Mouse (Mus musculus): ENCODE results near the gene Flvcr1. TPM values are rescaled to one million over a fixed set of nuclear protein-coding genes. Genes with fewer than 3 reads are reported as not detected.

Flvcr1 gene
- total RNA-seq, 2 experiments from 2014 or later = 15.3 to 15.8 TPM

GRCm38 (mm10) chr1:190989437-190990082, 36.4 kb downstream of the Flvcr1 start:
- DNase-seq (ENCODE audit: low spot score in 2 of 2) = no peak

- no peak for DNase-seq (ENCODE audit: low spot score in 2 of 2)
These were observed 44.5 kb downstream of the Flvcr1 start for GRCm38 (mm10) chr1:190981412-190981811.

GRCm38 (mm10) chr1:190980470-190980869, 45.5 kb downstream of the Flvcr1 start:
- no peak for DNase-seq (ENCODE audit: low spot score in 2 of 2)

GRCm38 (mm10) chr1:190979100-190979563, 46.8 kb downstream of the Flvcr1 start, which contains the start of gene Vash2:
Gene Vash2 (minus strand): TSS chr1:190979296.
- DNase-seq (ENCODE audit: low spot score in 2 of 2) = peak; percentile 40 to 61

GRCm38 (mm10) chr1:190978511-190979073, 47.4 kb downstream of the Flvcr1 start:
- no peak for DNase-seq (ENCODE audit: low spot score in 2 of 2)

- no peak for DNase-seq (ENCODE audit: low spot score in 2 of 2)
These were observed 48.0 kb downstream of the Flvcr1 start for GRCm38 (mm10) chr1:190978001-190978400.

GRCm38 (mm10) chr1:190976887-190977573, 48.9 kb downstream of the Flvcr1 start:
- DNase-seq (ENCODE audit: low spot score in 2 of 2) = no peak

GRCm38 (mm10) chr1:190974833-190975232, 51.1 kb downstream of the Flvcr1 start:
- no peak for DNase-seq (ENCODE audit: low spot score in 2 of 2)

- no peak for DNase-seq (ENCODE audit: low spot score in 2 of 2)
These were observed 51.8 kb downstream of the Flvcr1 start for GRCm38 (mm10) chr1:190974191-190974590.

- no peak for DNase-seq (ENCODE audit: low spot score in 2 of 2)
These were observed 53.3 kb downstream of the Flvcr1 start for GRCm38 (mm10) chr1:190972612-190973192.

GRCm38 (mm10) chr1:190971708-190972610, 54.0 kb downstream of the Flvcr1 start:
- peak in 1 of 2 experiments; percentile 49 for DNase-seq (ENCODE audit: low spot score in 2 of 2)

GRCm38 (mm10) chr1:190968010-190968409, 57.9 kb downstream of the Flvcr1 start:
- DNase-seq (ENCODE audit: low spot score in 2 of 2) = no peak

- DNase-seq (ENCODE audit: low spot score in 2 of 2) = no peak
These were observed 60.8 kb downstream of the Flvcr1 start for GRCm38 (mm10) chr1:190964992-190965780.

GRCm38 (mm10) chr1:190962760-190963159, 63.2 kb downstream of the Flvcr1 start:
- no peak for DNase-seq (ENCODE audit: low spot score in 2 of 2)

- no peak for DNase-seq (ENCODE audit: low spot score in 2 of 2)
These were observed 67.1 kb downstream of the Flvcr1 start for GRCm38 (mm10) chr1:190958821-190959220.

Other genes with a start within 250 kb of the Flvcr1 start
- gene Rps6kc1, start 114.4 kb downstream of the Flvcr1 start, total RNA-seq (2021) = 10 to 100 TPM; 90.7 to 94.1 TPM
- 10 to 100 TPM; 51.7 to 52.3 TPM for gene Angel2, start 101.0 kb downstream of the Flvcr1 start, total RNA-seq (2021)
- 1 to 10 TPM; 1.4 to 1.5 TPM for gene Vash2, start 46.9 kb downstream of the Flvcr1 start, total RNA-seq (2021)
- not detected for gene Spata45, start 10.5 kb upstream of the Flvcr1 start, total RNA-seq (2021)
- 10 to 100 TPM; 29.7 to 34.5 TPM for gene Tatdn3, start 36.8 kb upstream of the Flvcr1 start, total RNA-seq (2021)
- under 1 TPM; 0.62 to 0.86 TPM for gene Nsl1, start 36.9 kb upstream of the Flvcr1 start, total RNA-seq (2021)
- 1 to 10 TPM; 1.2 to 2.3 TPM for gene Batf3, start 71.7 kb upstream of the Flvcr1 start, total RNA-seq (2021)
- not detected for gene Fam71a, start 138.7 kb upstream of the Flvcr1 start, total RNA-seq (2021)
- 1 to 10 TPM; 1.6 to 1.7 TPM for gene Atf3, start 191.9 kb upstream of the Flvcr1 start, total RNA-seq (2021)